Mouse (Mus musculus) ES-E14 (cell line): ENCODE data around the gene Pak6. TPM values are rescaled to one million over a fixed set of nuclear protein-coding genes. Genes with fewer than 3 reads are reported as not detected.

ENCODE experiments used
- DNase-seq: peaks from one replicate; pipeline ENCODE4 v3.0.0-alpha.2; 2013; ENCODE audit warnings: low read depth, low spot score
- H3K27ac ChIP-seq: 2 replicates; pipeline ENCODE4 v1.5.1; 2012; ENCODE audit warnings: low read depth, mild to moderate bottlenecking, low read length, moderate library complexity, mixed read lengths; ENCODE audit not compliant: poor library complexity, insufficient read depth, severe bottlenecking
- H3K36me3 ChIP-seq: 2 replicates; pipeline ENCODE4 v1.6.1; 2012; ENCODE audit warnings: mild to moderate bottlenecking, low read length, moderate library complexity, mixed read lengths; ENCODE audit not compliant: control insufficient read depth, poor library complexity, insufficient read depth, severe bottlenecking
- H3K4me1 ChIP-seq, 2 experiments: fragments of 150-350 bp in 1 of 2; sonication (generic) in 1 of 2; 2 replicates each; pipeline ENCODE4 v1.6.1; 2012; ENCODE audit warnings: low read length in 2 of 2, mild to moderate bottlenecking in 1 of 2, mixed read lengths in 1 of 2; ENCODE audit not compliant: control insufficient read depth in 2 of 2, insufficient read depth in 2 of 2, poor library complexity in 1 of 2
- H3K4me3 ChIP-seq, 2 experiments: fragments of 150-350 bp in 1 of 2; sonication (generic) in 1 of 2; 2 replicates each; pipeline ENCODE4 v1.5.1; 2012; ENCODE audit warnings: low read length in 2 of 2, low read depth in 1 of 2, mild to moderate bottlenecking in 1 of 2, mixed read lengths in 1 of 2; ENCODE audit not compliant: insufficient read depth in 1 of 2, poor library complexity in 1 of 2, severe bottlenecking in 1 of 2
- H3K9ac ChIP-seq: 2 replicates; pipeline ENCODE4 v1.6.1; 2012; ENCODE audit warnings: low read depth, mild to moderate bottlenecking, low read length, mixed read lengths; ENCODE audit not compliant: poor library complexity, insufficient read depth, severe bottlenecking
- H3K9me3 ChIP-seq: fragments of 150-350 bp; sonication (generic); 2 replicates; pipeline ENCODE4 v1.6.1; 2012; ENCODE audit warnings: low read depth, mild to moderate bottlenecking, low read length; ENCODE audit not compliant: control insufficient read depth, insufficient read depth
- CHD2 ChIP-seq: IDR thresholded peaks from 2 replicates; pipeline ENCODE4 v1.6.1; 2014; ENCODE audit warnings: mild to moderate bottlenecking, low read depth, low read length, inconsistent platforms
- HCFC1 ChIP-seq: IDR thresholded peaks from 2 replicates; pipeline ENCODE4 v1.6.1; 2012; ENCODE audit warnings: low read length, inconsistent platforms, borderline replicate concordance; ENCODE audit not compliant: insufficient read depth
- MAFK ChIP-seq: IDR thresholded peaks from 2 replicates; pipeline ENCODE4 v1.6.1; 2014; ENCODE audit warnings: mild to moderate bottlenecking, low read depth, low read length, inconsistent platforms; ENCODE audit not compliant: insufficient read depth
- ZC3H11A ChIP-seq: IDR thresholded peaks from 2 replicates; pipeline ENCODE4 v1.6.1; 2012; ENCODE audit warnings: low read depth, mild to moderate bottlenecking, inconsistent platforms, low read length, borderline replicate concordance
- ZNF384 ChIP-seq: IDR thresholded peaks from 2 replicates; pipeline ENCODE4 v1.6.1; 2012; ENCODE audit warnings: low read depth, low read length, inconsistent platforms
- in situ Hi-C, 2 experiments: fragments of 600-800 bp; cut with MboI; formaldehyde crosslinking; loops; one replicate each; pipeline ENCODE4 v1.15.1; 2025; ENCODE audit warnings: low sequenced_read_pairs in 2 of 2, inconsistent platforms in 1 of 2; ENCODE audit not compliant: unreplicated experiment in 2 of 2
- total RNA-seq: library from RNA; depleted of rRNA; stranded (reverse); fragments of 300-350 nt; gene quantifications from 2 replicates; pipeline ENCODE4 v1.2.3, GENCODE M21; 2012

The Pak6 gene
- total RNA-seq, 1 experiment = 0.85 TPM

GRCm38 (mm10) chr2:118679577-118679976 is 16.5 kb downstream of the Pak6 start:
- in situ Hi-C loops = no loop called here
- Histone ChIP-seq H3K9ac (no peak overlapping the region), H3K27ac (no peak overlapping the region), H3K36me3 (no peaks in the 10 kb centered on the region), H3K9me3 (no peaks in the 10 kb centered on the region), H3K4me1 (peaks cover under 1 to 7% of the 10 kb centered on the region in 2 experiments; a peak in 3 of 4 replicates), H3K4me3 (no peak overlapping the region)
- TF ChIP-seq ZNF384 (no peak), CHD2 (no peak), HCFC1 (no peak), ZC3H11A (no peak), MAFK (no peak)
- no peak for DNase-seq

GRCm38 (mm10) chr2:118680926-118681325 is 17.8 kb downstream of the Pak6 start:
- H3K4me1 ChIP-seq = no peaks in the 10 kb centered on the region; a peak in 2 of 4 replicates
- no peak overlapping the region for H3K27ac ChIP-seq
- in situ Hi-C loops = no loop called here
- no peak overlapping the region for H3K4me3 ChIP-seq
- H3K36me3 ChIP-seq = no peaks in the 10 kb centered on the region
- DNase-seq = no peak
- no peaks in the 10 kb centered on the region for H3K9me3 ChIP-seq
- no peak overlapping the region for H3K9ac ChIP-seq
- TF ChIP-seq ZC3H11A = no peak
- no peak for TF ChIP-seq CHD2
- no peak for TF ChIP-seq HCFC1
- no peak for TF ChIP-seq MAFK
- no peak for TF ChIP-seq ZNF384

DNA sequence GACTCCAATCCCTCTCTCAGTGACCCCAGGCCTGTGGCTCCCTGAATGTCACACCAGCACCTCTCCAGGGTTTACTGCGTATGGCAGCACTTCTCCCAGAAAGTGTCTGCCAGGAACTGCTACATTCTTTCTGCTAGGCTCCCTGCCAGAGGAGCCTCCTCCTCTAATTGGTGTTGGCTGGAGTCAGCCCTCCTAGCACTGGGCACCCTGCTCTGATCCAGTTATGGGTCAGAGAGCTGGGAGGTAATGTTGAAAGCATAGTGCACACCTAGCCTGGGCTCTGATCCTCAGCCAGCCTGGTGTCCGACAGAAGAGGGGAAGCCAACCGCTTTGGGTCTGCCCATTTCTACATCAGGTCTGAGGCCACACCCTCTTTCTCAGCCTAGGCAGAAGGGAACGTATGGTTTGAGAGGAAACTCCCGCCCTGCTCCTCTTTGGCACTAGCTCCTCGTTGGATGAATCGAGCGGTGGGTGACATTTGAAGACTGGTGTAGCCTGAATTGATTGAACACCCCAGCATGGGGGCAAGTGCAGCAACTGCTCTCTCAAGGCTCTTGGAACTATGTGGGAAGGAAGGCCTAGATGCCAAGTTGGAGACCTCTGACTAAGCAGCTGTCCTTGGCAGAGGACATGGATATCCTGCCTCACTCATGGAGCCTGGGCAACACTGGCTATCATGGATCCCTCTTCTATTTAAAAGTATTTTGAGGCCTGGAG is 19.6 kb downstream of the Pak6 start:
- H3K9ac ChIP-seq = no peak overlapping the region
- no peak for TF ChIP-seq HCFC1
- TF ChIP-seq MAFK = no peak
- TF ChIP-seq CHD2 = no peak
- TF ChIP-seq ZC3H11A = no peak
- no peak for TF ChIP-seq ZNF384
- DNase-seq = no peak
- H3K36me3 ChIP-seq = no peaks in the 10 kb centered on the region
- no peaks in the 10 kb centered on the region for H3K4me1 ChIP-seq
- no peaks in the 10 kb centered on the region for H3K9me3 ChIP-seq
- H3K4me3 ChIP-seq = no peak overlapping the region
- in situ Hi-C loops = no loop called here
- no peak overlapping the region for H3K27ac ChIP-seq

- H3K4me1 ChIP-seq = no peaks in the 10 kb centered on the region
- no peaks in the 10 kb centered on the region for H3K9me3 ChIP-seq
- no peak for DNase-seq
- TF ChIP-seq CHD2 (no peak), ZC3H11A (no peak), MAFK (no peak), ZNF384 (no peak), HCFC1 (no peak)
- no peak overlapping the region for H3K9ac ChIP-seq
- no peak overlapping the region for H3K4me3 ChIP-seq
- in situ Hi-C loops = no loop called here
- no peak overlapping the region for H3K27ac ChIP-seq
- no peaks in the 10 kb centered on the region for H3K36me3 ChIP-seq
These were observed 22.0 kb downstream of the Pak6 start for GRCm38 (mm10) chr2:118685088-118685487.
